Mouse (Mus musculus) adrenal gland, adult 2 months (tissue): ENCODE measurements at regions not wholly inside any gene's neighbourhood (a gene's known extent, or its start where the extent isn't known, plus 50 kb on each side); places are given as distances from the start of the nearest gene placed in this dataset.
A peak's percentile ranks its signal among the peaks of the same experiment; 100 is the strongest.

Source experiments
- DNase-seq: peaks from one replicate; pipeline ENCODE4 v3.0.0; 2021

DNA sequence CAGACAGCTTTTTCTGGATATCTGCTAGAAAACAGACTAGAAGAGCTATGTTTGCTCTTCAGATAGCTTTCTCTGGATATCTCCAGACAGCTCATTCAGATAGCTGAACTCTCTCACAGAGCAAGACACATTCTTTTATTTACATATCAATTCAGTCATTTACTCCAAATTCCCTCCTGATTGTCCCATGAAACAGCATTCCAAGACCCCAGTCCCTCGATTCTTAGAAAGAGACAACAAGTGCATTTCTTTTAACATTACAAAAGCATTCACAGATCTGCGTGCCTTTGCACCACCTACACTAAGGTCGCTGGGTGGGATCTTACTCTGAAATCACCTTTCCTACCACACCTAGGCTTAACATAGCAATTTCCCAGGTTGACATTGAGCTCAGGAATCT lies 1039.5 kb upstream of the Ddx18 start:
- no peak for DNase-seq

DNA sequence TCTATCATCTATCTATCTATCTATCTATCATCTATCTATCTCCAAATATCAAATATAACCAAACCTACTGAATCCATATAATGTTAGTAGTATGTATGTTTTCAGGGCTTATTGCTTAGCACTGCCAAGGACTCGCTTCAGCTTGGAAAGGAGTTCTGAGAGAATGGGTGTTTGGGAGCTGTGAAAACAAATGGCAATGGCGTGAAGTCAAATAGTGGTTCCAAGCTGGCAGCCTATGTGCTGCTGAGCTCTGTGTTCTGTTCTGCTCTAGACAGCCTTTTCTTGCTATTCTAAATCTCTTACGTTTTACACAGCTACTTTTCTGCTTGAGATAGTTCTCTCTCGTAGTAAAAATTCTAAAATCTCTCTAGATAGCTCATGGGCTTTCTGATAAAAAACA lies 1008.2 kb upstream of the Ddx18 start:
- DNase-seq, result no peak

DNA sequence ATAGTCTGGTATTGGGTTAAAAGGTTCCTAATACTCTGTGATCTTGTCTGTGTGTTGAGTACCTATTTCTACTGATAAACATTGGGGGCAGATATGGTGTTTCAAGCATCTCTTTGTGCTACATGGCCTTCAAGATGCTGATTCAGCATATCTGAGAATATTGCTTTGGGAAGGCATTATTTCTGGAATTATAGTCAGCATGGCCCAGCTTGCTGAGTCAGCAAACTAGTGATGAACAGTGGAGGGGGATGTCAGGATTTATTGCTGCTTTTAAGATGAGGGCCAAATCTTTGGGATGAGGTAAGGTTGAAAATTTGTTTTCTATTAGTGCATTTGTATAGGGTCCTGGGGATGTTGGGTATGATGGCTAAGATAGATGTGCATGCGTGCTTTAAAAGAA lies 983.8 kb upstream of the Ddx18 start:
- no peak for DNase-seq

DNA sequence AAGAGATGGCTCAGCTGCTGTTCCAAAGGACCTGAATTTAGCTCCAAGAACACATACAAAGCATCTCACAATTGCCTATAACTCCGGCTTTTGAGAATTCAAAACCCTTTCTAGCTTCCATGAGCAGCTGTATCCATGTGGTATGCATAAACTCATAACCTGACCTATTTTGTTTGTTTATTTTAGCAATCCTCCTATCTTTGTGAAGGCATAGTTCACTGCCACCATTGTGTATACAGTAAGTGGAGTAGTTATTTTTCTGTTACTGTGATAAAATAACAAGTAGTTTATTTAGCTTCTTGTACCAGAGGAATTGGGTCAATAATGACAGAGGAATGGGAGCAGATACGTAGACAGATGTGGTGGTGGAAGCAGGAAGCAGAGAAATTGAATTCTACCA lies 941.8 kb upstream of the Ddx18 start:
- DNase-seq, result no peak

DNA sequence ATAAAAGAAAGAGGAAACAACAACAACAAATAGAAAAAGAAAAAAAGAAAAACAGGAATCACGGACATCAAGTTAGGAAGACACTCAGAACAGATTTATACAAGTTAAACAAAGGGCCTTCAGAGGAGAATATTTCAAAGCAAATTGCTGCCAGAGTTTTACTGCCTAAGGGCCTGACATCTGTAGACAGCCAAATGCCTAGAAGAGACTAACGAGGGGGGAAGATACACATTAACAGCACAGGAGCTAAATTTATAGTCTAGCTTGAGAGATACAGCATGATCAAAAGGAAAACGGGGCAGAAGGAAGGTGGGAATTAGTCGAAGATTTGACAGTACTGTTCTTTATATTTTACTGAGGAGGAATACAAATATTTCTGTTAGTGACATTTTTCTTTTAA lies 933.9 kb upstream of the Ddx18 start:
- no peak for DNase-seq

DNA sequence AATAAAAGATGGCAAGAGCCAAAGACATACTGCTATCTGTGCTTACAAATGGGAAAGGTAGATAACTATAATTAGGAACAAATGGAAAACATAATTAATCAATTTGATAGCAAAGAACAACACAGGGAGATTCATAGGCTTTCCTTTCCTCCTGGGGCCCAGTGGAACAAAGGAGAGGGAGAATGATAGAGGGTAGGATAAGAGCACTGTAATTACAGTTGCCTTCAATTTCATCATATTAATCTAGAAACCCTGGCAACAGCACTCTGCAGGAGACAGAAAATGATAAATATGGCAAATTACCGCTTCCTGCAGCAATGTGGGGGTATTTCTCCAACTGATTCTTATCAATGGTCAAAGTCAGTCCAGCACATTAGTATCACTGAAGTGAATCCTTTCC lies 910.2 kb upstream of the Ddx18 start:
- DNase-seq, result no peak

DNA sequence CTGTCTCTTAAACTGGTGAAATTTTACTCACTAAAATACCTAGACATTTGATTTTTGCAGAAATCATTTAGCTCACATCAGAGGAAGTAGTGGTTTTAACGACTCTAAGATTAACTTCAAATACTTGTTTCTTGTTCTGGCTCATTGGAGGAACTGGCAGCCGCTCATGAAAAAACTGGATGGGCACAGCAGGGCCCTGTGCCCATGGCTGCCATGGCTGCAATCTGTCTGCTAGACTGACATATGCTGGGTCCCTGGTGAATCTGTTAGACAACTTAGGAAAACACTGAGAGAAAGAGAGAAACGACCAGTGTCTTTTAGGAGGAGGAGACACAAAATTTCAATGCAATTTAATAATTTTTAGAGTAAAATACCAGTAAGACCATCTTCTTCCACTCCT lies 896.1 kb upstream of the Ddx18 start:
- DNase-seq, result no peak

DNA sequence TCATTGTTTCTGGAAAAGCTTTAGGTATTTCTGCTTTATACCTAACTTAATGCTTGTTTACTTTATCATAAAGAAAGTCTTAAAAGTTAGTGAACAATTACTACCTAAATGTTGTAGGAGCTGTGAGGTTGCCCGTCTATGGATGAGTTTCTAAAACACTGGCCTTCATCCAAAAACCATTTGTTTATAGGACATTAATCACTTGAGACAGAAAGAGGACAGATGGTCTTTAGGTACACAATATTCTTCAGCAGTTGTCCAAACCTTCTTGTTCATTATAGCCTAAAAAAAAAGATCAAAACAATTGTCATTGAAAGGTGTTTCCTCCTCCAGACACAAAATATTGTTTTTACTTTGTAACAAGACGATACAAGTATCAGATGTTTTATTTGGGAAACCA lies 891.3 kb upstream of the Ddx18 start:
- DNase-seq, result no peak

DNA sequence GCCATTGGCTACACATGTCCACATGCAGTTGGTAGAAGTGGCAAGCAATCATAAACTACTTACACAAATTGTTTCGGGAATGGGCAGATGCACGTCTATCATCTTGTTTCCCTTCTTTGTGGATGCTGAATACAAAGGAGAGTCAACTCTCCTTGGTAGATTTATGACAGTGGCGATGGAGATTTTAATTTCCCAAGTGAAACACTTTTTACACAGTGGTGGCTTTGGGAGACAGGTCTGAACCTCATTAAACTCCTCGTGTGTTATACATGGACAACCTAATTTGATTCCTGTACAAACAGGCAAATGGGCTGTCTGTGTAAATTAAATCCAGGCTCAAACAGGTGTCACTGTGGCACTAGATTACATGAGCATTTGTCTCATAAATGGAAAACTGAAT lies 887.1 kb upstream of the Ddx18 start:
- DNase-seq, result no peak

DNA sequence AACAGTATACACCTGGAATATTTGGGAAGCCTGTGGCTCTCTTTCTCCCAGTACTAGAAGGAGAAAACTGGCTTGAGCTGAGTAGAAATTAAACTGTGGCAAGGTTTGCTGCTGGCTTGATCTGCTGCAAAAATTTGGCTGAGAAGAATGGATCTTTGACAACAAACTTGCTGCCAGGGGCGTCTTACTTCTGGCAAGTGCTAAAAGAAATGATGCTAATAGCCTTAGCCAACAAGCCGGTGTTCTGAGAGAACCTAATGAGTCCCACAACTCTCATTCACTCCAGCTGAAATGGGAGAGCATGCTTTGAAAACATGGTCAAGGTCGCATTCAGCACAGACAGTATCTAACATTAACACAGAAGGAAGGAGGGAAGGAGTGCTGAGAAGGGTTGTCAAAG lies 885.8 kb upstream of the Ddx18 start:
- DNase-seq, result peak; percentile 5

DNA sequence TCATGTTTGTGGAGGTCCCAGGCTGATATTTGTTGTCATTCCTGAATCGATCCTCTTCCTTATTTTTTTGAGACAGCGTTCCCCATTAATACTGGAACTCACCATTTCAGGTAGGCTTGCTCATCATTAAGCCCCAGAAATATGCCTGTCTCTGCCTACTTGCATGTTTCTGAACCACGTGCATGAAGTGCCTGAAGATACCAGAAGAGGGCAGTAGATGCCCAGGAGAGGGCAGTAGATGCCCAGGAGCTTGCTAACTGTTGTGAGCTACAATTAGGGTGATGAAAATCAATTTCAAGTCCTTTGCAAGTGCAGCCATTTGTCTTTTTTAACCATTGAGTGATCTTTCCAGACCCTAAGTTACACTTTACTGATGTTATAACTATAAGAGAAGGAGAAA lies 871.6 kb upstream of the Ddx18 start:
- DNase-seq, result peak; percentile 5

DNA sequence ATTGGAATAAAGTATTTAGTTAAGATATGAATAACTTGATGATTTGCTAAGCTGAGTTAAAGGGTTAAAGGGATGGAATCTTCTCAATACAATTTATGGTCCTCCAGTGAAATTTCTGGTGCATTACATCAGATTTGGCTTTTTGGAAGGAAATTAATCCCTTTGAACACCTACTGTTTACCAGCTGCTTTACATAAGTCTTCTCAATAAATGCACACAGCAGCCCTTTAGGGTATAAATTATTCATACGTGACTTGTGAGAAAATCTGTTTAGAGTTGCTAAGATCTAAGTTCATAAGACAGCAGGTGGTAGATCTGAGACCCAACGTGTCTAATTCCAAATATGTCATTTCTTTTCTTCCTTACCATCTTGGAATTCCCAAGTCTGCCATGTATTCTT lies 855.7 kb upstream of the Ddx18 start:
- no peak for DNase-seq

DNA sequence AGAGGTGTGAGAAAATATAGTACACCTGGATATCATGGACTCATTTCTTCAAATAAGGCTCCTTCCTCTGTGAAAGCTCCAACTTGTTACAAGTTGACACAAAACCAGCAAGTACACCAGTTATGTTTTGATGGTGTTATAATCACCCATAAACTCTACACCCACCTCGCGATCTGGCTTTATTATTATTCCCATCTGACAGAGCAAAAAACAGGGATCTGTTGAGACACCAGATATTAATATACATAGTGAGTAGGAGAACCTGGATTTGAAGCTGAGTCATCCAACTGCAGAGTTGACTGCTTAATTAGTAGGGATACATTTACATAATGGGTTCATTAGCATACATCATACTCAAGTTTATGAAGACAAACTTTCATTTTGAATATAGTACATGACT lies 828.6 kb upstream of the Ddx18 start:
- DNase-seq, result no peak

DNA sequence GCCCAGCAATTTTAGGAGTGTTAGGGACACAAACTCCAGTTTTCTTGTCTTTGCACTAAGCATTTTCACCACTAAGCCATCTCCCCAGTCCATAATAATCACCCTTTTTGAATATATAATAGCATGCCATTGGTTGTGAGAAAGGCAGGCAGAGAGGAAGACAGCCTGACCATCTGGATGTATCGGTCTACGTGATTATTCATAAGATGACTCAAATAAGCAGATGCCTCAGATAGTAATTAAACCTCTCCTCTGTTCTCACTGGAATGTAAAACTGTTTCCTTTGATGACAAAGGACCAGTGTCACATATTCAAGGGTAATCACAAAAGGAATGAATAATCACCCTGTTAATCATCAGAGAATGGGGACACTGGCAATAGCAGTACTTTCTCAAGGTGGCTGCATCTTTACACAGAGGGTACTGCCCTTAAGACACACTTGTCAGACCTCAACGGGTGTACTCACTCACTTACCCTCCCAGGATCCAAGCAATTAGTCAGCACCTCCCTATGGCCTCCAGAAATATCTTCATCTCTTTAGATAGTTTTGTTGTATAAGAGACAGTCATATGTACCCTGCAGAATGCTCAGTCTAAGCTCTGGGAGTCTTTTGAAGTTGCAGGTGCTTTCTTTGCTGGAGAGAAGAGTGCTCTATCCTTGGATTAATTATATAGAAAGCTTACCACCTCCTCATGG lies 826.0 kb upstream of the Ddx18 start:
- DNase-seq, result no peak

DNA sequence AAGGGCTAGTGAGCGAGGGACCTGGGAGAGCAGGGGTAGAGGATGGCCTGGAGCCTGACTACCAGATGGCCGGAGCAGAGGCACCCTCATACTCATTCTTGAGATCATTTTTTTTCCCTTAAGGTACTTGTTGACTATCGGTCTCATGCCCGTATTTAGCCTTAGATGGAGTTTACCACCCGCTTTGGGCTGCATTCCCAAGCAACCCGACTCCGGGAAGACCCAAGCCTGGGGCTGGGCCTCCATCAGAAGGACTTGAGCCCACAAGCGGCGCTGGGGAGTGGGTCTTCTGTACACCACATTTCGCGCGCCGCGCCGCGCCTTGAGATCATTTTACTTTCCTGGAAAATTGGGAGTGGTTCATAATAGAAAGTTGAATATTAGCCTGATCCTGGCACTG lies 789.2 kb upstream of the Ddx18 start:
- DNase-seq, result peak; percentile 87

DNA sequence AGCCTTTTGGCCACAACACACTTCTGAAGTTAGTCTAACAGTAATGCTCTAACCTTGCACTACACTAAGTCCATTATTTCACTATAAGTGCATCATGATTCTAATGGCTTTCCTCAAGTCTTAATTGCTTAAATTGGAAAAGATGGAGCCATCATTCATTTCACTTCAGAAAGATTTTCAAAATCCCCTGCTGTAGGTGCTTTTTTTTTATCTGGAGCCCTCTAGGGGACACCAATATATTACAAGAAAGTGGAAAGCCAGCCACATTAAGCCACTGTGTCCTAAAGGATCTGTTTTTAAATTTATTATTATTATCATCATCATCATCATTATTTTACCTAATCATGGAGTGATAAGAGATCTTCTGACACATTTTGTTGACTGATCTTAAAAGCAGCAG lies 783.7 kb upstream of the Ddx18 start:
- DNase-seq, result no peak

DNA sequence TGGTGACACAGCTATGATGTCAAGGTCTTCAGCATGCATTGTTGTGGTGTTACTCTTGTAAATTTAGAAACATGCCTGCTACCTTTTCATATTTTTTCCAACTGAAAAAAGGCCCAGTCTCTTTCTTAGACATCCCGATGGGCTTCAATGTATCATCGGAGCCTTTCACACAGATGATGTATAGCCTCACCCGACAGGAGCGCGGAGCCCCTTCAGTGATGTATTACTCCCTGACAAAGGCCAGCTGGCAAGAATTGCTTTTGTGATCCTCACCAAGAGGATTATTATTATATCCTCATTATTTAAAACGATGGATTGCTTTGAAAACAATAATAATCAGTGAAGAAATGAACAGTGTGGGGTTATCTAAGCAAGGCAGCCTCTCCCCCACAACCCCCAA lies 765.5 kb upstream of the Ddx18 start:
- no peak for DNase-seq

DNA sequence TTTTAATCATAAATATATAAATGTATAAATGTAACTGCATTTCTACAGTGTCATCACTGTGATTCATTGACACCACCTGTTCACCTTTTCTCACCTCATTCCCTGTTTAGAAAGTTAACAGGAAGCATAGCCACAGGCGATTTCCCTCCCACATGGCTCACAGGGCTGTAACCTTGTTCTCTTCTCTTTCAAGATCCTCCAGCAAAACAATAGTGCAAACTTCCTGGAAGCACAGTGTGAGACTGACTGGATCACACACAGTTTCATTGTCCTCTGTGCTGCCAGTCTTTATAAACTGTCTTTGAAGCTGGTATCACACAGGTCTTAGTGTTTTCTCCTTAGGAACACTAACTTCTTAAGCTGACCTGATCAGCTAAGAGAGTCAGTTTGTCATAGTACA lies 760.5 kb upstream of the Ddx18 start:
- no peak for DNase-seq
